In the genomic region with DNA sequence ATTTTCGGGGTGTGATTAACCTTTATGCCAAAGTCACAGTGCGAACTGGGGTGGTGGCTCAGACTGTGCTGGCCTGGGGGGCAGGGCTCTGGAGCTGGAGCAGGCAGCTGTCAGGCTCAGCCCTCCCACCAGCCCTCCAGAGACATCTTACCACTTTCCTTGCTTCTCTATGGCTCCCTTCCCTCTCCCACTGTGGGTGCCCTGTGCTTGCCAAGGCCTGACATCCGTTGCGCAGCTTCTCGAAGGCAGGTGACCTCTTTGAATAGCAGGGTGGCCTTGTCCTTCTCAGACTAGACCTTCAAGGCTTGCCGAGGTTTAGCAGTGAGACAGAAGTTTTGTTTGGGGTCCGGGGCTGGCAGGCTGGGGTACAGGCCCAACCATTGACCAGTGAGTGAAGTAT, we compare ENCODE assay signal across 18 mouse cellular contexts. TPM values are rescaled to one million over a fixed set of nuclear protein-coding genes. Genes with fewer than 3 reads are reported as not detected.
"Had no signal": no experiment of that assay in that cellular context is flagged by ENCODE, and none has a peak within 500 bp of the region (broad histone marks: within the 10 kb centered on the region; RNA-seq: fewer than 3 reads in every experiment).

No protein-coding gene starts in this region.

- H3K27ac ChIP-seq: layer of hippocampus, adult 2 months; limb, embryonic 10.5 days; liver, embryonic 15.5 days; neural tube, embryonic 13.5 days; stomach, postnatal 0 days had no signal

- H3K9ac ChIP-seq: liver, embryonic 15.5 days; lung, embryonic 14.5 days; neural tube, embryonic 13.5 days had no signal

- H3K4me1 ChIP-seq: liver, embryonic 15.5 days had no signal

- H3K9me3 ChIP-seq: limb, embryonic 10.5 days; liver, embryonic 15.5 days had no signal

- DNase-seq: kidney, postnatal 10 days; kidney, postnatal 4 days; lung, embryonic 14.5 days; right cerebral cortex, adult 18-20 months; right cerebral cortex, postnatal 25 days; thymus, adult 18-20 months; thymus, postnatal 14 days had no signal

- ATAC-seq: midbrain, embryonic 16.5 days had no signal

- H3K4me2 ChIP-seq: liver, embryonic 11.5 days; liver, embryonic 15.5 days; lung, embryonic 14.5 days; midbrain, embryonic 11.5 days; neural tube, embryonic 13.5 days had no signal

- H3K27me3 ChIP-seq: liver, embryonic 15.5 days; neural tube, embryonic 13.5 days had no signal

- H3K4me3 ChIP-seq: layer of hippocampus, adult 2 months; limb, embryonic 10.5 days; liver, embryonic 15.5 days; neural tube, embryonic 13.5 days had no signal

- H3K36me3 ChIP-seq: limb, embryonic 10.5 days; liver, embryonic 15.5 days; neural tube, embryonic 13.5 days had no signal

RNA-seq across cellular contexts. Expression of a gene that starts 16.1 kb away (rescaled TPM):
- polyA plus RNA-seq: liver, embryonic 11.5 days; liver, embryonic 15.5 days; lung, embryonic 14.5 days had no signal

RNA-seq across cellular contexts. Expression of a gene that starts 37.3 kb away (rescaled TPM):
- total RNA-seq: layer of hippocampus, adult 2 months; layer of hippocampus, postnatal 10 days had no signal
- polyA plus RNA-seq: kidney, embryonic 14.5 days; limb, embryonic 10.5 days; limb, embryonic 14.5 days; liver, embryonic 11.5 days; liver, embryonic 15.5 days; lung, embryonic 14.5 days; midbrain, embryonic 11.5 days; midbrain, embryonic 16.5 days; neural tube, embryonic 13.5 days; stomach, postnatal 0 days had no signal
